Mouse (Mus musculus) ES-E14 (cell line): ENCODE results near the gene Pou2f2.

Experiments
- CHD2 ChIP-seq: IDR thresholded peaks from 2 replicates; pipeline ENCODE4 v1.6.1; 2014; ENCODE audit warnings: mild to moderate bottlenecking, low read depth, low read length, inconsistent platforms
- HCFC1 ChIP-seq: IDR thresholded peaks from 2 replicates; pipeline ENCODE4 v1.6.1; 2012; ENCODE audit warnings: low read length, inconsistent platforms, borderline replicate concordance; ENCODE audit not compliant: insufficient read depth
- ZNF384 ChIP-seq: IDR thresholded peaks from 2 replicates; pipeline ENCODE4 v1.6.1; 2012; ENCODE audit warnings: low read depth, low read length, inconsistent platforms

DNA sequence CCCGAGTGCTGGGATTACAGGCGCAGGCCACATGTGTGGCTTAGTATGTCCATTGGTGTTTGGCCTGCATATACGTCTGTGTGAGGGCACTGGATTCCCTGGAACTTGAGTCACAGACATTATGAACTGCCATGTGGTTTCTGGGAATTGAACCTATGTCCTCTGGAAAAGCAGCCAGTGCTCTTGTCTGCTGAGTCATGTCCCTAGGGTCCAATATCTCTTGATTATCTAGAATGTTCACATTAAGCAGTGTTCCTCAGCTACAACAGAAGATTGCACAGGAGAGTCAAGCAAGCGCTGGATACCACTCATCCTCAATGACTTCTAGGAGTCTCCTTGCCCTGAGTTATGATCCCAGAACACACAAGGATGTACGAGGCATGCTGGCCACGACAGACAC, 4.6 kb upstream of the Pou2f2 start:
- no peak for TF ChIP-seq ZNF384
- no peak for TF ChIP-seq HCFC1
- no peak for TF ChIP-seq CHD2
